Mouse (Mus musculus) mesoderm, embryonic 11.5 days (tissue): ENCODE measurements around the gene Cbfa2t2.

Source experiments
- DNase-seq: peaks from one replicate; pipeline ENCODE4 v3.0.0-alpha.2; 2012; ENCODE audit warnings: low read depth, low spot score

Gene Cbfa2t2

GRCm38 (mm10) chr2:154425522-154425921, 10.8 kb upstream of the Cbfa2t2 start:
- DNase-seq: no peak

DNA sequence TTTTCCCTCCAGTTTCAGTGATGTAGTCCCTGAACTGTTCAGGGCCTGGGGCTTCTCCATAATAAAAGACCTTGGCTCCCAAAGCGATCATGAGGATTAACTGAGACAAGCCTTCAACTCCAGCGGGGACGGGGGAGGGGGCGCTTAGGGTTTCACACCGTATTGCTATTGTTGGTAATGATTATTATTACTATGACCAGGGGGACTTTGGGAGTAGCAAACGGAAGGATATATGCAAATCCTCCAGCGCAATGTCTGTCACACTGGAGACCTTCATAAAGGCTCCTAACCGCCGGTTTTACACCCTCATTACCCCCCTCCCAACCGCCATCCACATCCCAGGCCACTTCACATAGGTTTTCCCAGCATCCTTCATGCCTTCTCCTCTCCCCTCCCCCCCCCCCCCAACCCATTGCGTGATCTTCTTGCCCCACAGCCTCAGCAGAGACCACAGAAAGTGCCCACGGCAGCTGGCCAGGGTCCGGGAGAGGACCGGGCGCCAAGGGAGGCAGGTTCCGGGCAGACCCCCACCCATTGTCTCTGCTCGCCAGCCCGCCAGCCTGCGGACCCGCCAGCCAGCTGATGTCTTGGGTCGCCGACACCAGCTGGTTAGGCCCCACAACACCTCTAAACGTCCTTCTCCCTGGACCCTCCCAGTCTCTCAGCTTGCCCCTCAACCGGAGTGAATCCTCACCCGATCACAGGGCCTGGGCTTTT, 9.9 kb upstream of the Cbfa2t2 start:
- DNase-seq: peak; percentile 60

- no peak for DNase-seq
These were observed 9.1 kb upstream of the Cbfa2t2 start for GRCm38 (mm10) chr2:154426905-154427852.

DNA sequence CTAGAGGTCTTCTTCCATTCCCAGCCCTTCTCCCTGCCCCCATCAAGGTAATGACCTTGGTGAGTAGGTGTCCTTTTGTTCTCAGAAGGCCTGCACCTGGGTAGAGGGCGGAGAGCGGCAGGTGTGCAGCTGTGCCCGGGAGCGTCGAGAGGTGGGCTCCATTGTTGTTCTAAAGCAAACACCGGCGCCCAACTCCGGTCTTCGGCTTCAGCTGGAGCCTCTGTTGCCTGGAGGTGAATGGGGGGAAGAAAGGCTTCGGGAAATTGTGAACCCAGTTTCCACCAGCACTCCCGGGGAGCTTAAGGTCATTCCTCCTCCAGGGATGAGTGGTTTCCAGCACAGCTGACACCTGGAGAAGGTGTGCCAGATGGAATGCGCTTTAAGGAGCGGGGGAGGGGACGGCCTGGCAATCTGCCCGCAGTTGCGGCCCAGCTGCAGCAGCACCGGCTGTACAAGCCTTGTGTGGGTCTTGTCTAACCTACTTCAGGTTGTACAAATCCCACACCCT, 8.4 kb upstream of the Cbfa2t2 start:
- peak; percentile 37 for DNase-seq

DNA sequence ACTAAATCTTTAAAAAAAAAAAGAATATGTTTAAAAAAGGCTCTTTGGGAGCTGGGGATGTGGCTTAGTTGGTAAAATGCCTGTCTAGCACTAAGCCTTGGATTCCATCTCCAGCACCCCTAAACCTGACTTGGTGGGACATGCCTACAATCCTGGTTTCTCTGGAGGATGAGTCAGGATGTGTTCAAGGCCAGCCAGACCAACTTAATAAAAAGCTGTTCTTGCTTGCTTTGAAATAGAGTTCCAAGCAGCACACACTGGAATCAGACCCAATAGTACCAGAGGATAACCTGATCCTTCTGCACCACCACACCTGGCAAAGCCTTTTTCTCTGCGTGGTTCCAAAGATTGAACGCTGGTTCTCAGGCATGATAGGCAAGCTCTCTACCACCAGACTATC, 5.7 kb upstream of the Cbfa2t2 start:
- DNase-seq: no peak

- DNase-seq: no peak
These were observed 3.6 kb upstream of the Cbfa2t2 start for GRCm38 (mm10) chr2:154432696-154433095.

- no peak for DNase-seq
These were observed 2.9 kb upstream of the Cbfa2t2 start for GRCm38 (mm10) chr2:154433391-154433790.

GRCm38 (mm10) chr2:154434690-154435089, 1.6 kb upstream of the Cbfa2t2 start:
- DNase-seq: no peak

GRCm38 (mm10) chr2:154436076-154436457, 214 bp upstream of the Cbfa2t2 start:
- peak; percentile 99 for DNase-seq

GRCm38 (mm10) chr2:154437191-154437527, 878 bp downstream of the Cbfa2t2 start:
- no peak for DNase-seq

GRCm38 (mm10) chr2:154440453-154440852, 4.2 kb downstream of the Cbfa2t2 start:
- no peak for DNase-seq

- DNase-seq: no peak
These were observed 11.5 kb downstream of the Cbfa2t2 start for GRCm38 (mm10) chr2:154447821-154448220.

DNA sequence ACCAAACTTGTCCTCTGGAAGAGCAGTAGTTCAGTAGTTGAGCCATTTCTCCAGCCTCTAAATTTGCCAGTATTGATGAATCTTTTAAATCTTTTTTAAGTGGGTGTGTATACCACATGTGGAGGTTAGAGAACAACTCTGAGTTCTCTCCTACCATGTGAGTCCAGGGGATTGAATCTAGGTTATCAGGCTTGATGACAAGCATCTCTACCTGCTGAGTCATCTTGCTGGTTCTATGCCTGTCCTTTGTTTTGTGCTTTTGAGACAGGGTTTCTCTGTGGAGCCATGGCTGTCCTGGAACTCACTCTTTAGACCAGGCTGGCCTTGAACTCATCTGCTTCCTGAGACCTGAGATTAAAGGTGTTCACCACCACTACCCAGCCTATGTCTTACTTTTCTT, 12.4 kb downstream of the Cbfa2t2 start:
- no peak for DNase-seq

GRCm38 (mm10) chr2:154452951-154453350, 16.7 kb downstream of the Cbfa2t2 start:
- no peak for DNase-seq

GRCm38 (mm10) chr2:154454099-154454498, 17.8 kb downstream of the Cbfa2t2 start:
- DNase-seq: no peak

- peak; percentile 56 for DNase-seq
These were observed 18.3 kb downstream of the Cbfa2t2 start for GRCm38 (mm10) chr2:154454605-154455004.

DNA sequence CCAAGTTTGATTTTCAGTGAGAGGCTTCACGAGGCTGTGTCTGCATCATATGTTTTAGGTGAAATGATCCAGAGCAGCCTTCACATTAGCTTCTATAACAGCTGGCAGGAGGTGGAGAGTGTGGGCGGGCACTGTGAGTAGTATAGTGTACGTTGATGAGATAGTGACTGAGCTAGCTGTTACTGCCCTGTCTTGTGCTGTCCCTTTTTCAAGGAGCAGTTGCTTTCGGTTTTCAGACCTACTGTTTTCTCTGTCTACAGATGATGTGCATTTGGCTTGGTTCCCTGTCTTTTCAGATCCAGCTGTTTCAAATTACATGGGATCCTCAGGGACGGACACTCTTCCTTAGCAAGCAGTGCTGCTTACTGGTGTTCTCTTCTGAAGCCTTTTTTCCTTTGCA, 19.5 kb downstream of the Cbfa2t2 start:
- DNase-seq: peak; percentile 37

DNA sequence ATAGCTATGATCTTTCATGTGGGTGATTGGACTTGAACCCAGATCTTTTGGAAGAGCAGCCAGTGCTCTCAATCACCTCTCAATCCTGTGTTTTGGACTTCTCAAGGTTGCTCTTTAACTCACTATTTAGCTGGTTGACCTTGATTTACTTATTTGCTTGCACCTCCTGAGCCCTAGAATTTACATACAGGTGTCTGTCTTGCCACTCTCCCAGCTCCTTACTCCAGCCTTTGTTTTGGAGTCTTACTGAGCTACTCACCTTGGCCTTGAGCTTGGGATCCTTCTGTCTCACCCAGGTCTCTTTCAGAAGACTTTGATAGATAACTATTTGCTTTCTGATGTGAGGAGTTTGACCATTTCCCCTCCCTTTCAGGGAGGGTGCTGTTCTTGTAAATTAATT, 20.3 kb downstream of the Cbfa2t2 start:
- DNase-seq: no peak

DNA sequence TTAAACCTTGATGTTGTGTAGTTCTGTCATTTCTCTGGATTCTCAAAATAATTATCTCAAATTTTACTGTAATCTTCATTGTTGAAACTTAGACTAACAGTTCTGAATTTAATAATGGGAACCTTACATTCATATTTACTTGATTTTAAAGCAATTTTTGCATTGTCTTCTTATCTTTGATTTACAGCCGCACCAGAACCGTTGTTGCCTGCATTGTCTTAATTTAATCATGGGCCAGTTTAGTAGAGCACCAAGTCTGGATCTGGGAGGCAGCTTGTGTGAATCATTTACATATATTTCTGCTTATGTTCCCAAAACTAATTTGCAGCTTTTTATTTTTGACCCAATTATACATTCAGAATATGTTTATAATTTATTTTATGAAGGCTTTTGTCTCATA, 23.0 kb downstream of the Cbfa2t2 start:
- no peak for DNase-seq

DNA sequence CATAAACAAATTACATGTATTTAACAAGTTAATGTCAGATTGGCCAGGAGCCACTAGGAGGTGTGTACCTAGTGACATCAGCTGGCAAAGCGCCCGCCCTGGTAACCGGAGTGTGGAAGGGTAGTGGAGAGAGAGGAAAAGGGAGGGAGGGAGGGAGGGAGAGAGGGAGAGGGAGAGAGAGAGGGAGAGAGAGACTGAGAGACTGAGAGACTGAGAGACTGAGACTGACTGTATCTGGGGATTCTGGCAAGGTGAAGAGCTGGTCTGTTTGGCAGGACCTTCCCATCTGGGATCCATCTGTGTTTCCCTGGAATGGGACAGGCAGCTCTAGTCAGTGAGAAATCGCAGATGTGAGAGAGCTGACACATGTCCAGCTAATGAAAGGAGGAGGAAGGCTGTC, 23.6 kb downstream of the Cbfa2t2 start:
- DNase-seq: peak; percentile 82

GRCm38 (mm10) chr2:154463621-154464198, 27.4 kb downstream of the Cbfa2t2 start:
- DNase-seq: no peak

DNA sequence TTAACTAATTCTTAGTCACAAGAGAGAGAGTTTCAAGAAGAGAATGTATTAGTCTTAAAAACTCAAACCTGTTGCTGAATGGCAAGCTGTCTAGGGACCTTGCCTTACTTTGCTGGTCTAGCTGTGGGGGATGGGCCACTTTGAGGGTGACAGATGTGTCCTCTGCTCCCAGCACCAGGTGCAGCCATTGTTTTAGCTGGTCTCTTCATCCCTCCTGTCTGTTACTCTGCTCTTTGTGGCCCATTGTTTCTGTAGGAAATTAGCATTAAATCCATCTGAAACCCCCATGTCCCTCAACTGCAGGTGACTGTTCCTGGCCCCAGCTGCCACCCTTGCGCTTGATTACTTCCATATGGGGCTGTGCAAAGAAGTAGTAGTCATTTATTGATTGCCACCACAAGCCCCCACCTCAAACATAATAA, 29.6 kb downstream of the Cbfa2t2 start:
- peak; percentile 71 for DNase-seq
